Mouse (Mus musculus) adrenal gland, adult 2 months (tissue): ENCODE results near the gene Arf3. TPM values are rescaled to one million over a fixed set of nuclear protein-coding genes. Genes with fewer than 3 reads are reported as not detected.
A peak's percentile ranks its signal among the peaks of the same experiment; 100 is the strongest.

Experiments
- DNase-seq: peaks from one replicate; pipeline ENCODE4 v3.0.0; 2021
- polyA plus RNA-seq: library from polyadenylated mRNA; depleted of rRNA; stranded (reverse); fragments of >200 nt; gene quantifications from 2 replicates; pipeline ENCODE4 v1.2.3, GENCODE M21; 2012; rRNA removed
- total RNA-seq, 2 experiments: library from RNA; stranded (reverse); gene quantifications; 2 replicates each; pipeline ENCODE4 v1.2.3; 2021

The Arf3 gene
- total and polyA plus RNA-seq, 3 experiments = 106 to 136 (median 130) TPM

GRCm38 (mm10) chr15:98722191-98722590 is 40.8 kb downstream of the Arf3 start:
- DNase-seq = no peak

DNA sequence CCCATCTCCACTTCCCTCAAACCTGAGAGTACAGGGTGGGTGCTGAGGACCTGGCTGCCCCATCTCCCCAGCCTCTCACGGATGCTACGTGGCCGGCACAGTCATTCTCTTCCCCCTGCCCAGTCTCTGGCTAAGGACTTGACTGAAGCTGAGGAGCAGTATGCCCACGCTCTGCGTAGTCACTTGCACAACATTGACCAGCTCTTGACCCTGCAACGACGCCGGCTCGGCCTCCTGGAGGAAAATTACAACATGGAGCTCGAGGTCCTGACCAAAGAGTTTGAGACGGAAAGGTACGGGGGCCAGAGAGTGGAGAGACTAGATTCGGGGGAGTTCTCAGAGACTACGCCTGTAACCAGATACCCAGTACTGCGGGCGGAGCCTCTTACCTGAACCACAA is 45.7 kb downstream of the Arf3 start:
- no peak for DNase-seq

GRCm38 (mm10) chr15:98714230-98714652 is 48.8 kb downstream of the Arf3 start:
- DNase-seq = peak; percentile 30

GRCm38 (mm10) chr15:98710442-98710841 is 52.6 kb downstream of the Arf3 start:
- DNase-seq = peak; percentile 63

GRCm38 (mm10) chr15:98707766-98708372 is 55.1 kb downstream of the Arf3 start, which contains the start of gene Ccdc65:
Gene Ccdc65, plus strand, starts transcription at chr15:98708207.
- peak; percentile 84 for DNase-seq

- no peak for DNase-seq
Measured at GRCm38 (mm10) chr15:98704312-98704711, 58.7 kb downstream of the Arf3 start.

DNA sequence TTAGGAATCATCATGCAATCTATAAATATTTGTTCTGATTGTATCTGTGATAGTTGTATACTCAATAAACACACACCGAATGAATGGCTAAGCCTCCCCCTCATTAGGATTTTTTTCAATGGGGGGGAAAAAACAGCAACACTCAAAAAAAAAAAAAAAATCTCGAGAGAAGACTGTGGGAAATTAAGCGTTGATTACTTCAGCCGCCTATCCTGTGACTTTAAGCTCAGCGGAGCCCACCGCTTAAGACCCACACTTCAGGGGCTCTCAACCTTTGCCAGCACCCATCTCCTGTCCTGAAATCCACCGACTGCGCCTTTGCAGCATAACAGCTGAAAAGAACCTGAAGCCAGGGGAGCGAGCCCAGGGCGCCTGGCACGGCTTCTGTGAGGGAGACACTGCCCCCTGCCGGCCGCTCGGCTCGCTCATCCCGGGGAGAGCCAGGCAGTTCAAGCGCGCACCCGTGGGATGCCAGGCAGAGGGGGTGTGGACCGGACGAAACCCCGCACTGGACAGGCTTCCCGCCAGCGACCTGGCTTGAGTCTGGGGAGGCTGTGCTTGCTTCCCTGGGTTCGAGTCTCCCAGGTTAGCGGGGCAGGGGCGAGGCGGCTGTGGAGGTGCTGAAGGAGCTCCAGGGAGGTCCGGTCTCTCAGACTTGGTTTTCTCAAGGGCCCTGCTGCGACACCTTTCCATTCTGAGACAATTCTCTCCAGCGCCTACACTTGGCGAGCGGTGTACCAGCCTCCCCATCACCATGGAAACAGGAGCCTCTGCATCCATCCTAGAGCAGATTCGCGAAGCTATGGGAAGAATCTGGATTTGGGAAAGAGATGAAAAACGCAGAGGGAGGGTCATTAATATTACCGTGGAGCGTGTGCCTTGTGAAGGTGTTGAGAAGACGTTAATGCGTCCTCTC is 63.6 kb downstream of the Arf3 start:
- DNase-seq = peak; percentile 88

DNA sequence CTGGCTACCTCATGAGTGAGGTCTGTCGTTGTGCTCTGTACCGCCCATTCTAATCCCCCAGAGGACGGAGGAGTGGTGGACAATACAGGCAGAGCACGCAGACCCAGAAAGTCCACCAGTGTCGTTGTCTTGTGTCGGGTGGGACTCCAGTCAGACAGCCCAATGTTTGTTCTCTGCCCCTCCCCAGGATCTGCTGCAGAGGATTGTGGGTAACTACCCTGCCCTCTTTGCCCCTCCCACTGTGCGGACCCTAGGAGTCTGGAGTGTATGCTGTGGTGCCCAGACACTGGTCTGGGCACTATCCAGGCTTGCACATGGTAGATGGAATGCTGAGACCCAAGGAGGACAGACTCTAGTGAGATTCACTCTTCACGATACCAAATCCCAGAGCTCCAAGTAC is 66.8 kb downstream of the Arf3 start:
- no peak for DNase-seq

GRCm38 (mm10) chr15:98695726-98696125 is 67.3 kb downstream of the Arf3 start:
- peak; percentile 33 for DNase-seq

DNA sequence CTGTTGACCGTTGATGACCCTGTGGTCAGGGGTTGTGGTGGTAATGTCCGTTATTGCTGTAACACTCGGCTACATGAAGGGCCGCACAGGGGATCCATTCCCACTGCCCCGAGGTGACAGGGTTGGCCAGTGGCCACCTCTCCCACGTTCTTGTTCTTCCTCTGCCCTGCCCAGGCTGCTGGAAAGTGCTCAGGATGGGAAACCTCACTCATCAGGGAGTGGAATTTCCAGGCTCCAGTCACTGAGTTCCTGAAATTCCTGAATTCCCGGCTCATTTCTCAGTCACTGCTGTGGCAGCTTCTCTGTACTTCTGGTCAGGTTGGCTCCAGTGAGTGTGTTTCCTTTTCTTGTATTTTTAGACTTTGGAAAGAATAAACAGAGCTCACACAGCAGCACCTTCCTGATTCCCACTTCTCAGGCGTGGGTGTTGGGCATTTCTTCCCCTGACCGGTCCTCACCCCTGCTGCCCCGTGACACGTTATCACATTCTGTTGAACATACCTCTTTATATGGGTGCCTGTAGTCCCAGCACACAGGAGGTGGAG is 70.8 kb downstream of the Arf3 start:
- peak; percentile 61 for DNase-seq

GRCm38 (mm10) chr15:98691486-98692147 is 71.4 kb downstream of the Arf3 start:
- DNase-seq = no peak

DNA sequence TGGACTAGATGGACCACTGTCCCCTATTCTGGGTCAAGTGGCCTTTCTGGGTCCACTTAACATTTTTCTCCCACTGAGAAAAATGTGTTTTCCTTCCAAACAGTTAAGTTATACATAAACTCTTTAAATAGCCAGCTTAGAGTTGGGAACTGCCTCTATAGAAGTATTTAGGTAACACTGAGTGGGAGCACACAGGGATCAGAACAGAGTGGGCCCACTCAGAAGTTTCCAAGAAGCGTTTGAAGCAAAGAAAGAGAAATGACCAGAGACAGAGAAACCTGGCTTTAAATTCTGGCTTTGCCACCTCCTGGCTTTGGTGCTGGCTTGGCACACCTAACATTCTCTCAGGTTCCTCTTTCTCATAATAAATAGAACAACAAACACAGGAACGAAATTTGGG is 73.3 kb downstream of the Arf3 start:
- DNase-seq = no peak

Other genes starting within 250 kb of the Arf3 start
- 10 to 100 TPM; 70.7 to 99.0 TPM for gene Kansl2, start 228.9 kb downstream of the Arf3 start, total RNA-seq
- 44.6 and 49.5 TPM in 2 replicates for gene Kansl2, start 228.9 kb downstream of the Arf3 start, polyA plus RNA-seq
- 10 to 100 TPM; 42.2 to 66.4 TPM for gene Ccnt1, start 192.3 kb downstream of the Arf3 start, total RNA-seq
- gene Ccnt1, start 192.3 kb downstream of the Arf3 start, polyA plus RNA-seq = 3.9 and 5.8 TPM in 2 replicates
- under 1 TPM; 0.58 to 0.59 TPM for gene 4930415O20Rik, start 192.2 kb downstream of the Arf3 start, total RNA-seq
- gene 4930415O20Rik, start 192.2 kb downstream of the Arf3 start, polyA plus RNA-seq = 0.22 TPM in 1 of 2 replicates, not detected in the other
- 10 to 100 TPM; 35.5 to 67.1 TPM for gene Adcy6, start 153.1 kb downstream of the Arf3 start, total RNA-seq
- gene Adcy6, start 153.1 kb downstream of the Arf3 start, polyA plus RNA-seq = 44.6 and 49.2 TPM in 2 replicates
- gene Cacnb3, start 132.4 kb downstream of the Arf3 start, total RNA-seq = 10 to 100 TPM; 12.8 to 17.7 TPM
- 25.9 and 31.1 TPM in 2 replicates for gene Cacnb3, start 132.4 kb downstream of the Arf3 start, polyA plus RNA-seq
- 10 to 100 TPM; 65.5 to 84.6 TPM for gene Ddx23, start 100.3 kb downstream of the Arf3 start, total RNA-seq
- 25.6 and 27.7 TPM in 2 replicates for gene Ddx23, start 100.3 kb downstream of the Arf3 start, polyA plus RNA-seq
- 1 to 10 TPM; 3.9 to 4.0 TPM for gene Rnd1, start 85.8 kb downstream of the Arf3 start, total RNA-seq
- 1.4 and 3.0 TPM in 2 replicates for gene Rnd1, start 85.8 kb downstream of the Arf3 start, polyA plus RNA-seq
- under 1 TPM; 0.32 to 0.62 TPM for gene Ccdc65, start 55.0 kb downstream of the Arf3 start, total RNA-seq
- 0.11 and 0.23 TPM in 2 replicates for gene Ccdc65, start 55.0 kb downstream of the Arf3 start, polyA plus RNA-seq
- 1 to 10 TPM; 4.9 to 9.3 TPM for gene Fkbp11, start 35.0 kb downstream of the Arf3 start, total RNA-seq
- gene Fkbp11, start 35.0 kb downstream of the Arf3 start, polyA plus RNA-seq = 8.4 and 10.0 TPM in 2 replicates
- 1 to 10 TPM in 1 of 2 experiments, under 1 TPM in 1; 0.84 to 2.2 TPM for gene Wnt10b, start 14.9 kb upstream of the Arf3 start, total RNA-seq
- gene Wnt10b, start 14.9 kb upstream of the Arf3 start, polyA plus RNA-seq = 0.45 and 2.2 TPM in 2 replicates
- not detected for gene Wnt1, start 26.6 kb upstream of the Arf3 start, total RNA-seq
- gene Wnt1, start 26.6 kb upstream of the Arf3 start, polyA plus RNA-seq = 0.08 TPM in 1 of 2 replicates, not detected in the other
- under 1 TPM in 1 of 2 experiments, not detected in 1; 0.35 TPM for gene Ddn, start 46.3 kb upstream of the Arf3 start, total RNA-seq
- gene Ddn, start 46.3 kb upstream of the Arf3 start, polyA plus RNA-seq = 0.03 and 0.08 TPM in 2 replicates
- gene Prkag1, start 68.3 kb upstream of the Arf3 start, total RNA-seq = 10 to 100 TPM; 77.1 to 79.8 TPM
- gene Prkag1, start 68.3 kb upstream of the Arf3 start, polyA plus RNA-seq = 54.9 and 57.3 TPM in 2 replicates
- 10 to 100 TPM; 36.8 to 58.2 TPM for gene Kmt2d, start 108.0 kb upstream of the Arf3 start, total RNA-seq
- 21.0 and 22.3 TPM in 2 replicates for gene Kmt2d, start 108.0 kb upstream of the Arf3 start, polyA plus RNA-seq
- gene Rhebl1, start 131.3 kb upstream of the Arf3 start, total RNA-seq = 1 to 10 TPM in 1 of 2 experiments, under 1 TPM in 1; 0.69 to 3.6 TPM
- 1.3 and 2.0 TPM in 2 replicates for gene Rhebl1, start 131.3 kb upstream of the Arf3 start, polyA plus RNA-seq
- gene Dhh, start 135.3 kb upstream of the Arf3 start, total RNA-seq = 1 to 10 TPM; 2.3 to 3.5 TPM
- gene Dhh, start 135.3 kb upstream of the Arf3 start, polyA plus RNA-seq = 3.1 and 3.8 TPM in 2 replicates
- gene Lmbr1l, start 155.0 kb upstream of the Arf3 start, total RNA-seq = 10 to 100 TPM; 11.5 to 14.2 TPM
- 36.3 and 58.5 TPM in 2 replicates for gene Lmbr1l, start 155.0 kb upstream of the Arf3 start, polyA plus RNA-seq
- 100 to 1,000 TPM; 235 to 261 TPM for gene Tuba1b, start 171.4 kb upstream of the Arf3 start, total RNA-seq
- 616 and 725 TPM in 2 replicates for gene Tuba1b, start 171.4 kb upstream of the Arf3 start, polyA plus RNA-seq
- 10 to 100 TPM in 1 of 2 experiments, not detected in 1; 10.9 TPM for gene Gm49450, start 190.3 kb upstream of the Arf3 start, total RNA-seq
- gene Gm49450, start 190.3 kb upstream of the Arf3 start, polyA plus RNA-seq = 49.5 and 126 TPM in 2 replicates
- gene Tuba1a, start 190.5 kb upstream of the Arf3 start, total RNA-seq = 100 to 1,000 TPM in 1 of 2 experiments, 10 to 100 TPM in 1; 63.2 to 125 TPM
- gene Tuba1a, start 190.5 kb upstream of the Arf3 start, polyA plus RNA-seq = 128 and 133 TPM in 2 replicates